Mouse (Mus musculus) bone marrow, adult 2 months (tissue): ENCODE data around the gene Padi6.

Source experiments
- CTCF ChIP-seq: fragments of 200-500 bp; IDR thresholded peaks from 2 replicates; pipeline ENCODE4 v1.5.1; 2011; ENCODE audit warnings: low read length, control low read depth; ENCODE audit not compliant: control insufficient read depth, insufficient read depth
- POLR2A ChIP-seq: fragments of 200-500 bp; IDR thresholded peaks from 2 replicates; pipeline ENCODE4 v1.6.1; 2011; ENCODE audit warnings: low read depth, mild to moderate bottlenecking, control low read depth, low read length, borderline replicate concordance; ENCODE audit not compliant: control insufficient read depth

DNA sequence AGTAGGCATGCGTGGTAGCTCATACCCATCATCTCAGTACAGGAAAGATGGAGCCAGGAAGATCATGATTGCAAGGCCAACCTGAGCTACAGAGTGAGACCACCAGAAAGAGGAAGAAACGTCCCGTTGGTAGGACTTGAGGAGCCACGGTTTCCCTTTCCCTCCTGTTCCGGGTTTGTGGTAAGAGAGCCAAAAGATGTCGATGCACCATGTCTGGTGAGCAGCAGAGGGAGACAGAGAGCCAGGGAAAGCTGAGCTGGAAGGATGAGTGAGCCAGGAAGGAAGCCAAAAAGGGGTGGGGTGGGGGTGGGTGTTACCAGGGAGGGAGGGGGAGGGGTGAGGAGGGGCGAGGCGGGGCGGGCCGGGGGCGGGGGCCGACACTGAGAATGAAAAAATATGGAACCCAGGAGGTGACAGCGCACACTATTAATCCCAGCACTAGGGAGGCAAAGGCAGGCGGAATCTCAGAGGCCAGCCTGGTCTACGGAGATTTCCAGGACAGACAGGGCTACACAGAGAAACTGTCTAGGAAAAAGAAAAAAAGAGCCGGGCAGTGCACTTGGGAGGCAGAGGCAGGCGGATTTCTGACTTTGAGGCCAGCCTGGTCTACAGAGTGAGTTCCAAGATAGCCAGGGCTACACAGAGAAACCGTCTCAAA is 62.6 kb downstream of the Padi6 start:
- peak; percentile 94 for TF ChIP-seq CTCF
- no peak for TF ChIP-seq POLR2A
